Mouse (Mus musculus) testis, adult 2 months (tissue): ENCODE results near the gene Gprin2.

Experiments
- CTCF ChIP-seq: fragments of 200-500 bp; IDR thresholded peaks from 2 replicates; pipeline ENCODE4 v1.5.1; 2012; ENCODE audit warnings: low read depth, mild to moderate bottlenecking, inconsistent platforms, low read length, moderate library complexity; ENCODE audit not compliant: control insufficient read depth, insufficient read depth, insufficient replicate concordance
- POLR2A ChIP-seq: fragments of 200-500 bp; IDR thresholded peaks from 2 replicates; pipeline ENCODE4 v1.6.1; 2012; ENCODE audit warnings: low read depth, mild to moderate bottlenecking, inconsistent platforms, low read length, moderate library complexity; ENCODE audit not compliant: control insufficient read depth

DNA sequence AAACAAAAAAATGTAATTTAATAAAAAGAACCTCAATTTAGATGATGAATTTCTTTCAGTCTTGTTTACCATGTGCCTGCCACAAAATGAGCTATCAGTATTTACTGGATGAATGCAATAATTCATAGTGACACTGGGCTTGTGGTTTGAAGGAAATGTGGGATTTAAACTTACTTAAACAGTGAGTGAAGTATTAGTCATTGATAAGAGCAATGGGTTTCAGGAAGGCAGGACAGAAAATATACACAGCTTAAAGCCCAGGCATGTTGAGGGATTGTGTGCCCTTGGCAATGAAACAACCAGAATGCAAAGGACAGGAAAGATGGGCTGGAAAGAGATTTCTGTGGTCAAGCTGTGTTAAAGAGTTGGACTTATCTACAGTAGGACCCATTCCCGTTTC lies 59.1 kb downstream of the Gprin2 start:
- TF ChIP-seq CTCF (no peak), POLR2A (no peak)
